Mouse (Mus musculus) urinary bladder, adult 2 months (tissue): ENCODE measurements around the gene Abhd18. TPM values are rescaled to one million over a fixed set of nuclear protein-coding genes. Genes with fewer than 3 reads are reported as not detected.
A peak's percentile ranks its signal among the peaks of the same experiment; 100 is the strongest.
"Not testable (repeated sequence)": the region's sequence is repeated elsewhere in the genome, so short reads cannot be mapped to it uniquely, and the experiment has no call there.

Experiments used
- DNase-seq: peaks from one replicate; pipeline ENCODE4 v3.0.0; 2022; ENCODE audit warnings: low spot score
- polyA plus RNA-seq: library from polyadenylated mRNA; depleted of rRNA; stranded (reverse); fragments of >200 nt; gene quantifications from 2 replicates; pipeline ENCODE4 v1.2.3, GENCODE M21; 2012; rRNA removed

Abhd18 gene
- polyA plus RNA-seq: 5.1 and 5.5 TPM in 2 replicates

DNA sequence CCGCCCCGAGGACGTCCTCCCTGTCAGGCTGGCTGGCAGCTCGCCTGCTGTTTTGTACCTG lies at the start of gene Abhd18:
Gene Abhd18, plus strand, starts transcription at position 14 of the 61 bp plus-strand sequence.
- not testable (repeated sequence) for DNase-seq

- no peak for DNase-seq
Observed at GRCm38 (mm10) chr3:40798054-40798453, 48.7 kb upstream of the Abhd18 start.

GRCm38 (mm10) chr3:40798500-40798899 lies 48.3 kb upstream of the Abhd18 start:
- DNase-seq: no peak

DNA sequence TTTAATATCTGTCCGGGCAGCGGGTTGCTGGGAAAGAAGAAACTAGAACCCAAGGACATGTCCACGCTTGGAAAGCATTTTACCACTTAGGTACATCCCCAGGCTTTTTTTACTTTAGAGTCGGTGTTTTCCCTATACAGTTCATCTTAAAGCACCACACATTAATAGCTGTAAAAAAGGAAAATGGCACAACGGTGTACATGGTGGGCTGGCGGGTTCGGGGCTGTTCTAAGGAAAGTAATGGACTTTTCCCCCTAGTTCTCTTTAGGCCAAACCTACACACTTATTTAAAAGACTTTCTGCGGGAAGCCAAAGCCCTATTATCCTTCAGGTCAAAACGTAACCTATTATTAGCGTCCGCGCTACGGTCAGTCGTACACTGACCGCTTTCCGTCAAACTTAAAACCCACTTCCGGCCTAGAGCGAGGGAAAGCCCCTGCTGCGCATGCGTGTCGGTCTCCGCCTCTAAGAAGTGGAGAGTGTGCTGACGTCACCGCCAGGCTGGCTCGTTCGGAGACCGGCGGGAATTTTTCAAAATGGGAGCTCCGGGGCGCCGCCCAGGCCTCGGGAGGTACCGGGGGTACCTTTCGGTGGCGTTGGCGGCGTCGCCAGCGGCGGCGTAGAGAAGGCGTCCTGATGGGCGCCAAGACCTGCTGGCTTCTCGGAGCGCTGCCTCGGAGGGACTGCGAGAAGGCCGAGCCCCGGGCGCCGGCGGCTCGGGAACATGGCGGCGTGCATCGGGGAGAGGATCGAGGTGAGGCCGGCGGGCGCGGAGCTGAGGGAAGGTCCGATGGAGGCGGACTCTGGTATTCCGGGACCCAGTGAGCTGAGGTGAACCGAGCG lies 47.0 kb upstream of the Abhd18 start, which contains the start of gene Plk4:
Gene Plk4, plus strand, starts transcription at position 490 of the 843 bp plus-strand sequence.
- peak; percentile 85 for DNase-seq

DNA sequence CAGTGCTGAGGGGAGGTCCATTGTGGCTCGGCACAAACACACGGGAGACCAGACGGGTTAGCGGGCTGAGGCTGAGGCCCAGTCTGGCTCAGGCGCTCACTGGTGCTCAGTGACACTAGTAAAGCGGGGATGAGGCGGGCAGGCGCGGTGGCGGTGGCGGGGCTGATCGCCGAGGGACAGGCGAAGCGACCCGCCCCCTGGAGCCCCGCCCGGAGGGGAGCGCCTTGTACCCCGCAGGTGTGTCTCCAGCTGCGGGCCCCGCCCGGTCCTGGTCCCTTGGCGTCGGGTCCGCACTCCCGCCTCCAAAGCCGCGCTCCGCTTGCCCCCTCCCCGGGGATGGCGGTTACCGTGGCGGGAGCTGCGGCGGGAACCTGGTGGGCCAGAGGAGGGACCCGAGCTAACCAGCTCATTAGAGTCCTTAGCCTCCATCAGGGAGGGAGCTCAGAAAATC lies 46.4 kb upstream of the Abhd18 start:
- no peak for DNase-seq

GRCm38 (mm10) chr3:40806871-40807270 lies 39.9 kb upstream of the Abhd18 start:
- DNase-seq: no peak

DNA sequence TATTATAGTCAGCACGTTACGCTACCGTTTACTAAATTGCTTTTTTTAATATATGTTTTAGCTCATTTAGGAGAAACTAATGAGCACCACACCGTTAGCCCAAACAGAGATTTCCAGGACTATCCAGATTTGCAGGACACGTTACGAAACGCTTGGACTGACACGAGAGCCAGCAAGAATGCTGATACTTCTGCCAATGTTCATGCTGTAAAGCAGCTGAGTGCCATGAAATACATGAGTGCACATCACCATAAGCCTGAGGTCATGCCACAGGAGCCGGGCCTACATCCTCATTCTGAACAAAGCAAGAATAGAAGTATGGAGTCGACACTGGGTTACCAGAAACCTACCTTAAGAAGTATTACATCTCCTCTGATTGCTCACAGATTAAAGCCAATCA lies 38.1 kb upstream of the Abhd18 start:
- no peak for DNase-seq

DNA sequence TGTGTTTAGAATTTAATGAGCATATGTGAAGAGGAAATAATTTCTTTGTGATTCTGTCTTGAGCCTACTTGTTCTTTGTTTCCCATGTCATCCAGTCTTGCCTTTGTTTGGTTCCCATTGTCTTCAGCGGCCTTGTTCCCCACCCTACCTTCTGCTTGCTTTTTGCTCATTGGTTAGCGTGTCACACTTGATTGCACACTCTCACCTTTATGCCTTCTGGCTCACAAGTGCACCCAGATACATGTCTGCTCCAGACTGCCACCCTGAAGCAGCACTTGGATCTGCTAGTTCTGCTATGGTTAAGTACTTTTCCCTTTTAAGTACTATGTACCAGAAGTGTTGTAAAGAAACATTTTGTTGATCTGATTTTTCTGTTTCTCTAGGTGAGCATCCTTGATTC lies 36.9 kb upstream of the Abhd18 start:
- no peak for DNase-seq

DNA sequence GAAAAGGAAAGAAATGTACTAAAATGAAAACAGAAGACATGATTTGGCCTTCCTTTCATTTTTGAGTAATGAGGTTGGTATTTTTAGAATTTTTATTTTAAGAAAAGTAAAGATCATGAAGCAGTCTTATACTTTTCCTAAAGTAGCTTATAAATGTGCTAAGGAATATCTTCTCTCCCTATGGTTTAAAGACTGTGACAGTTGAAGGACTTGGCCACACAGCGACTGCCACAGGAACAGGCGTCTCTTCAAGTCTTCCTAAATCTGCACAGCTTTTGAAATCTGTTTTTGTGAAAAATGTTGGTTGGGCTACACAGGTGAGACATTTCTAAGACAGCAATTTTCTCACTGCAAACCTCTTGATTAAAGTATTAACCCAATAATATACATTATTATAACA lies 33.5 kb upstream of the Abhd18 start:
- DNase-seq: no peak

DNA sequence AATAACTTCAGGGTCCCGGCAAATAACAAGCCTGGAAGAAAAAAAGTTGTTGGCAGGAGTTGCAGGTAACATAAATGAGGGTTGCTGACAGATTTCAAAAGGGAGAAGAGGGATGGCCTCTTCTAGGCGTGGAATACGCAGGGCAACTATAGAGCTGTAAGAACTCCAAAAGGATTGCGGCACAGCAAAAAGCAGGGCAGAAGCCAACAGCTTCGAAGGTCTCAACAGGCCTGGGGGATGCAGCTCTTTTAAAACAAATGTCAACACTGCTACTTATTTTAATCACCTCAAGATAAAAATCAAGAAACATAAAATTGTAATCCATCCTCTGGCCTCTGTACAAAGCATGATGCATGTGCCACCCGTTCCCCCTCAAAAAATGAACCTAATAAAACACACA lies 1.2 kb upstream of the Abhd18 start:
- not testable (repeated sequence) for DNase-seq

GRCm38 (mm10) chr3:40846473-40846956 lies 255 bp upstream of the Abhd18 start, which contains the start of gene Mfsd8:
Gene Mfsd8 (minus strand): TSS chr3:40846886.
- DNase-seq: peak; percentile 82

DNA sequence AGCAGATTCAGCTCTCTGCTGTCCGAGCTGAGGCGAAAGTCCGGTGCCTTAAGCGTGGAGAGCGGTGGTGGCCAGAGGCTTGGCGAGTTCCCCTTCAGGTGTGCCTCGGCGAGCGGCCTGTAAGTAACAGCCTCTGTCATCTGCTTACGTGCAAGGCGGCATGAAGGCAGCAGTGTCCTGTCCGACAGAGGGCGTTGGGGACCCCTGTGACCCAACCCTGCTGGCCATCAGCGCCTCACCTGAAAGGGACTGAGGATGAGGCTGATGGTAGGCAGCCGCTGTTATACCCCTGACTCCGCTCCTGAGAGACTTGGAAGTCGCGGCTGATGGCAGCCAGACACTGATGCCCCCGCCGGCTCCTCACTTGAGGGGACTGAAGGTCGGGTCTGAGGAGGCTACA lies 248 bp downstream of the Abhd18 start:
- peak; percentile 44 for DNase-seq

DNA sequence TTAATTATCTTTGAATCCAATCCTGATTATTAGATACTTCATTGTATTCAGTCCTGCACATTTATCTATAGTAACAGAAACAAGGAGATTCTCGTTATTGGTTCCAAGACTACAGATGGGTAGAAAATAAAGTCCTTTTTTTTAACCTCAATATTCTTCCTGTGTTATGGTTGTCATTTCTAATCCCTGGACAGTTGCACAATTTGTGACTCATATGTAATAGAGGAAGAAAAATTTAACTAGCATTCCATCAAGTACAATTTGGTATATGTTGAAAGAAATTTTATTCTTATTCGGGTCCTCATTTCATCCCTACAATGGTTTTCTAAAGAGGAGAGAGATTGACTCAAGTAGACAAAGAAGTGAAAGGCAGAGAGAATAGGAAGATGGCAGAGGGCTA lies 1.2 kb downstream of the Abhd18 start:
- DNase-seq: not testable (repeated sequence)

GRCm38 (mm10) chr3:40853123-40853738 lies 6.5 kb downstream of the Abhd18 start:
- DNase-seq: not testable (repeated sequence)

- DNase-seq: peak; percentile 93
Observed at GRCm38 (mm10) chr3:40893816-40894258, 47.1 kb downstream of the Abhd18 start.

GRCm38 (mm10) chr3:40894336-40894735 lies 47.6 kb downstream of the Abhd18 start:
- DNase-seq: peak; percentile 22

DNA sequence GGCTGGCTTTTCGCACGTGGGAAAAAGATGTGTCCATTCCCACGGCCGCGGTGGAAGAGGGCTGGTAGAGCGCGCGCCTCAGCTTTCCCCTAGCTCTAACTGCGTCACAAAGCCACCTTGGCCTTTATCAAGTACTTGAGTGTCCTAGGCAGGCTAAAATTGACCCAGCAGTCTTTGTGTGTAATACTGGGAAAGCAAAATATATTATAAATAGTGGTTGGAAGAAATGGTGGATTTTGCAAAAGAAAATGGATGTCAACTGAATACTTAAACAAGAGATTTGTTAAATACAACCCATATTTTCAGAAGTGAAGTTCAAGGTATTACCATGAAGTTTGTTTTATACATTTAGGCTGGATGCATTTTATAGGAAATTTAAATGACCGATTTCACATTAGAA lies 55.7 kb downstream of the Abhd18 start, which contains the start of gene 1700034I23Rik:
Gene 1700034I23Rik, minus strand, starts transcription at position 101 of the 400 bp plus-strand sequence.
- not testable (repeated sequence) for DNase-seq

DNA sequence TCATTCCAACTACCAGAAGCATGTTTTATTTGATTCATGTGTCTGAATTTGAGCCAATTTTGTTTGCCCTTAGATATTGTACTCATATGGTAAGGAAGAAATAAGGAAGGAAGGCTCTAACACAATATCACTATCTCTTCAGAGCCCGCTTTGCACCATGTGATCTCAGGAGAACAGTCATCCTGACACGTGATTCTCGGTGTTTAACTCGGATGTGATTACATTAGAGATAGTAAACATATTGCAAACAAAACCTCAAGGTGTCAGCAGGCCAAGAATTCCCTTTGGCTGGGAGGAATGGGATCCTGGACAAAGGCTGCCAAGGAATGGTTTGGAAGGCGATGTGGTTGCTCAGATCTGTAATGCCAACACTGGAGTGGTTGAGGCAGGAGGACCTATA lies 91.4 kb downstream of the Abhd18 start:
- DNase-seq: no peak

GRCm38 (mm10) chr3:40938592-40938991 lies 91.8 kb downstream of the Abhd18 start:
- DNase-seq: no peak

DNA sequence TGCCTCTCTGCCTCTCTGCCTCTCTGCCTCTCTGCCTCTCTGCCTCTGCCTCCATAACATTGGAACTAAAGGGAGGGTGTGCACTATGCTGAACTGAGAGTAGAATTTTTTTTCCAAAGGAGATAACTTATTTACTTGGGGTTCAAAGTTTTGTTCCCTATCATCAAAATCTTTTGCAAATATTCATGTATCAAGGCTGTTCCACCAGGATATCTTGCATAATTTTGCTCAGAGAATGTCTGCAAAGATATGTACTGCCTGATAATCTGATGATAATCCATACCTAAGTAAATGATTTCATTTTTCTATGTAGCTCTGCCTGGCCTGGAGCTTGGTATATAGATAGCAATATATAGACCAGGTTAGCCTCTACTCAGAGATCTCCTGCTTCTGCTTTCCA lies 92.2 kb downstream of the Abhd18 start:
- no peak for DNase-seq

DNA sequence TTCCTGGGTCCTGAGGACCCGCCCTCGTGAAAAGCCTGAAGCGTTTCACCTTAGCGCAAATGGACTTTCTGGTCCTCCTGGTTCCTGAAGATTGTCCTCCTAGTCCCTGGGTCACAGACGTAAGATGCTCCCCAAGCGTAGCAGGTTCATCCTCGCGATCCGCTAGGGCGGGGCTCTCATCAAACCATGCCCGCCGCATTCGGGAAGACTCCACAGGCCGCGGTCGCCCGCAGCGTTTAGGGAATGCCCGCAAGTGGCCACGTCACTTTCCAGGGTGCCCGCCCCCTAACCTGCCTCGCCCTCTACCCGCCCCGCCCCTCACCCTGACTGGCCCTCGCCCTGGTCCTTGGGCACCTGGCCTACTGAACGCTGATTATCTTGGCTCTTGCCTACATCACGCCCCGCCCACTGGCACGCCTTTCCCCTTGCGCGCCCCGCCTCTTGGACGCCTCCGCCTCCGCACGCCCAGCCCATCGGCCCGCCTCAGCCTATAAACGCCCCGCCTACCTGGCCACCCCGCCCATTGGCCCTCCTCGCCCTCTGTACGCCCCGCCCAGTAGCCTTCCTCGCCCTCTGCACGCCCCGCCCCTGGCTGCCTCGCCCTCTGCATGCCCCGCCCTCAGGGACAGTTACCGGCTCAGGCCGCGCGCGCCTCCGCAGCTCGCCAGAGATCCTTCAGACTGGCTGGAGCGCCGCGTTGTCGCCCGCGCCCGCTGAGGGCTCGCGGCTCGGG lies 102.6 kb downstream of the Abhd18 start, which contains the start of gene Larp1b:
Gene Larp1b, plus strand, starts transcription at position 659 of the 733 bp plus-strand sequence.
- DNase-seq: peak; percentile 98

- DNase-seq: peak; percentile 65
Observed at GRCm38 (mm10) chr3:40949903-40950600, 103.3 kb downstream of the Abhd18 start.
